Mouse (Mus musculus): Measurements from ENCODE around the gene Cacna1s. TPM values are rescaled to one million over a fixed set of nuclear protein-coding genes. Genes with fewer than 3 reads are reported as not detected.

Cacna1s gene
- polyA plus RNA-seq, 1 experiment from 2014 or later: 0.12 TPM

GRCm38 (mm10) chr1:136094807-136095206, 42.3 kb downstream of the Cacna1s start:
- no peaks in the 10 kb centered on the region for H3K27me3 ChIP-seq (replicated peaks)
- ATAC-seq (replicated peaks): no peak
- no peak overlapping the region for H3K27ac ChIP-seq
- 84% methylated on average over 5 of the region's 5 CpGs for WGBS
- H3K36me3 ChIP-seq (replicated peaks): no peaks in the 10 kb centered on the region
- H3K4me1 ChIP-seq: peaks cover under 1% of the 10 kb centered on the region
- no peaks in the 10 kb centered on the region for H3K9me3 ChIP-seq
- H3K9ac ChIP-seq: no peak overlapping the region
- H3K4me2 ChIP-seq: no peak overlapping the region
- no peak overlapping the region for H3K4me3 ChIP-seq

GRCm38 (mm10) chr1:136102094-136102493, 49.5 kb downstream of the Cacna1s start:
- Histone ChIP-seq H3K9ac (no peak overlapping the region), H3K36me3 (replicated peaks) (no peaks in the 10 kb centered on the region), H3K4me3 (no peak overlapping the region), H3K27ac (no peak overlapping the region), H3K9me3 (no peaks in the 10 kb centered on the region), H3K27me3 (replicated peaks) (no peaks in the 10 kb centered on the region), H3K4me1 (0 out of 2 replicates have a peak, but pooled peaks cover 10% of the 10 kb centered on the region), H3K4me2 (no peak overlapping the region)
- 70% methylated on average over 4 of the region's 4 CpGs for WGBS
- no peak for ATAC-seq (replicated peaks)

GRCm38 (mm10) chr1:136102551-136102950, 50.0 kb downstream of the Cacna1s start:
- Histone ChIP-seq H3K9ac (no peak overlapping the region), H3K36me3 (replicated peaks) (no peaks in the 10 kb centered on the region), H3K4me2 (no peak overlapping the region), H3K9me3 (no peaks in the 10 kb centered on the region), H3K27ac (no peak overlapping the region), H3K4me3 (no peak overlapping the region), H3K4me1 (0 out of 2 replicates have a peak, but pooled peaks cover 10% of the 10 kb centered on the region), H3K27me3 (replicated peaks) (no peaks in the 10 kb centered on the region)
- 78% methylated on average over 3 of the region's 3 CpGs for WGBS
- ATAC-seq (replicated peaks): no peak

GRCm38 (mm10) chr1:136102981-136103380, 50.4 kb downstream of the Cacna1s start:
- Histone ChIP-seq H3K4me3 (no peak overlapping the region), H3K36me3 (replicated peaks) (no peaks in the 10 kb centered on the region), H3K4me1 (0 out of 2 replicates have a peak, but pooled peaks cover 10% of the 10 kb centered on the region), H3K9ac (no peak overlapping the region), H3K27ac (no peak overlapping the region), H3K9me3 (no peaks in the 10 kb centered on the region), H3K4me2 (no peak overlapping the region), H3K27me3 (replicated peaks) (no peaks in the 10 kb centered on the region)
- ATAC-seq (replicated peaks): no peak
- WGBS: 69% methylated on average over 2 of the region's 2 CpGs

DNA sequence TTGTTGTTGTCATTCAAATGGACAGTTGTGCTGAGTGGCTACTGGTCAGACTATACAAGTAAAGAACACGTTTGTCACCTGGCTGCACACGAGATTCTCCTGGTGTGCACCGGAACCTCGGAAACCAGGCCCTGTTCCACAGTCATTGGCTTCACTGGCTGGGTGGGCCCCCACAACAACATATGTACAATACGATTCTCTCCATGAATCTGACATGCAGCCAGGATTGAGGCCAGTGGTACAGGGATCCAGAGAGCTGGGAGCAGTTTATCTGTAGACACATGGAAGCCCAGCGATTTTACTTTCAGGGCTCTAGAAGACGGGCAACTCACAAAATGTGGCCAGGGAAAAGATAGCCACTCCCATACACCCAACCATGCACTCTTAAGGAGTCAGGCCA, 51.1 kb downstream of the Cacna1s start:
- ATAC-seq (replicated peaks): 0 out of 2 replicates have a peak, but pooled peaks have one; percentile 22
- Histone ChIP-seq H3K9me3 (no peaks in the 10 kb centered on the region), H3K9ac (no peak overlapping the region), H3K36me3 (replicated peaks) (no peaks in the 10 kb centered on the region), H3K27me3 (replicated peaks) (no peaks in the 10 kb centered on the region), H3K4me2 (no peak overlapping the region), H3K27ac (no peak overlapping the region), H3K4me1 (0 out of 2 replicates have a peak, but pooled peaks cover 10% of the 10 kb centered on the region), H3K4me3 (no peak overlapping the region)
- 79% methylated on average over 7 of the region's 7 CpGs for WGBS

DNA sequence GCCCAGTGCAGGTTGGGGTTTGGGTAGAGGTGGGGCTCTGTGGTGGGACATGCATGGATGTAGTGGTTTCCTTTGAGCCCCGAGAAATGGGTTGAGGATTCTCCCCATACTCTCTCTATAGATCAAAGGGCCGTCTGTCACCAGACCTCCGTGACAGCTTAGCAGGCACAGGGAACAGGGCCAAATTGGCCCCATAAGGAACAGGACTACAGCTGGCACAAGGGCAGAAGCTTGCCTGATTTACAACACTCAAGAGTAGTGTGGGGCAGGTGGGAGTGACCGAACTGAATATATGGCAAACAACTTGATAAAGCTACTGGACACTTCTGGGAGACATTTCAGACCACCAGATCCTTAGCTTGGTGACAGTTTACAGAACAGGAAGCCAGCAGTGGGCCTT, 52.2 kb downstream of the Cacna1s start:
- WGBS: 26% methylated on average over 4 of the region's 4 CpGs
- Histone ChIP-seq H3K36me3 (replicated peaks) (no peaks in the 10 kb centered on the region), H3K4me1 (0 out of 2 replicates have a peak, but pooled peaks cover 10% of the 10 kb centered on the region), H3K27ac (no peak overlapping the region), H3K9ac (no peak overlapping the region), H3K9me3 (no peaks in the 10 kb centered on the region), H3K4me3 (no peak overlapping the region), H3K27me3 (replicated peaks) (no peaks in the 10 kb centered on the region), H3K4me2 (no peak overlapping the region)
- ATAC-seq (replicated peaks): peak; percentile 37; the same call in 1 of the 2 replicates

GRCm38 (mm10) chr1:136109464-136109863, 56.9 kb downstream of the Cacna1s start:
- H3K36me3 ChIP-seq (replicated peaks): no peaks in the 10 kb centered on the region
- ATAC-seq (replicated peaks): no peak
- 0 out of 2 replicates have a peak, but pooled peaks cover 5% of the 10 kb centered on the region for H3K4me1 ChIP-seq
- no peak overlapping the region for H3K4me3 ChIP-seq
- no peak overlapping the region for H3K27ac ChIP-seq
- WGBS: 78% methylated on average over 2 of the region's 2 CpGs
- no peaks in the 10 kb centered on the region for H3K27me3 ChIP-seq (replicated peaks)
- H3K4me2 ChIP-seq: no peak overlapping the region
- H3K9me3 ChIP-seq: no peaks in the 10 kb centered on the region
- H3K9ac ChIP-seq: no peak overlapping the region

- Histone ChIP-seq H3K4me2 (no peak overlapping the region), H3K27me3 (replicated peaks) (no peaks in the 10 kb centered on the region), H3K4me1 (peaks cover 6% of the 10 kb centered on the region; the same call in 1 of the 2 replicates), H3K9me3 (no peaks in the 10 kb centered on the region), H3K9ac (no peak overlapping the region), H3K4me3 (no peak overlapping the region), H3K27ac (no peak overlapping the region), H3K36me3 (replicated peaks) (no peaks in the 10 kb centered on the region)
- ATAC-seq (replicated peaks): no peak
- WGBS: 35% methylated on average over 3 of the region's 3 CpGs
Measured at GRCm38 (mm10) chr1:136116183-136116582, 63.6 kb downstream of the Cacna1s start.

DNA sequence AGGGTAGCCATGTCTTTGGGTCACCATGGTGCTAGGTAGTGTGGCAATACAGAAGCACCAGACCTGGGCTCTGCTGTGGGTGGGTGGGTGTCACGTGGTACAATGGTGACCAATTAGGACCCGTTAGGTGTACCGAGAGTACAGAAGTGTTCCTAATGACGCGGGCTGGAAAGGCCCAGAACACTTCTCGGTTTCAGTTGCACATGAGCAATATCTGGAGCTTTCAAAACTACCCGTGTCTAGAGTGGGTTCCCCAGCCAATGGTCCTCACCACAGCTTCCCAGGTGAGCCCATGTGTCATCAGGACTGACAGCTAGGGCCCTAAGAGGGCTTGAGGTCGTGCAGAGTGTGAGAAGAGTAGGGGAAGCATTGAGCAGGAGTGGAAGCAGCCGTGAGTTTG, 64.5 kb downstream of the Cacna1s start:
- no peak overlapping the region for H3K4me3 ChIP-seq
- no peaks in the 10 kb centered on the region for H3K36me3 ChIP-seq (replicated peaks)
- no peaks in the 10 kb centered on the region for H3K9me3 ChIP-seq
- H3K9ac ChIP-seq: no peak overlapping the region
- no peak for ATAC-seq (replicated peaks)
- H3K27me3 ChIP-seq (replicated peaks): no peaks in the 10 kb centered on the region
- no peak overlapping the region for H3K27ac ChIP-seq
- WGBS: 82% methylated on average over 9 of the region's 9 CpGs
- H3K4me2 ChIP-seq: no peak overlapping the region
- H3K4me1 ChIP-seq: peaks cover 6% of the 10 kb centered on the region; the same call in 1 of the 2 replicates

DNA sequence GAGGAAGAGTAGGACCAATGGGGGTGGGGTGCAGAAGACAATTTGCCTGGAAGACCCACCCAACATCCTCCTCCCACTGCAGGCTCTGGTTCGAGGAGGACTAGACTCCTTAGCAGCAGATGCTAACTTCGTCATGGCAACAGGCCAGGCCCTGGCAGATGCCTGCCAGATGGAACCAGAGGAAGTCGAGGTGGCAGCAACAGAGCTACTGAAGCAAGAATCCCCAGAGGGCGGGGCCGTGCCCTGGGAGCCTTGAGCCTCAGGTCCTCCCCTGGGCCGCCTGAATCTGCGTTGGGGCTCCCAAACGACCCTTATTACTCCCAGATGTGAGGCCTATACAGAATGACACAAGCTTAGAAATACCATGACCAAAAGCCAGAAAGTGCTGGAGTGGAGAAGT, 66.3 kb downstream of the Cacna1s start:
- Histone ChIP-seq H3K9me3 (no peaks in the 10 kb centered on the region), H3K4me3 (no peak overlapping the region), H3K36me3 (replicated peaks) (no peaks in the 10 kb centered on the region), H3K27me3 (replicated peaks) (no peaks in the 10 kb centered on the region), H3K27ac (no peak overlapping the region), H3K4me2 (no peak overlapping the region), H3K4me1 (peaks cover 6% of the 10 kb centered on the region; the same call in 1 of the 2 replicates), H3K9ac (no peak overlapping the region)
- ATAC-seq (replicated peaks): no peak
- 40% methylated on average over 8 of the region's 8 CpGs for WGBS

- H3K4me3 ChIP-seq: no peak overlapping the region
- WGBS: 69% methylated on average over 7 of the region's 7 CpGs
- ATAC-seq (replicated peaks): 0 out of 2 replicates have a peak, but pooled peaks have one; percentile 5
Measured at GRCm38 (mm10) chr1:136119571-136120262, 67.2 kb downstream of the Cacna1s start.

GRCm38 (mm10) chr1:136120263-136120603, 67.7 kb downstream of the Cacna1s start:
- H3K27ac ChIP-seq: no peak overlapping the region
- no peaks in the 10 kb centered on the region for H3K36me3 ChIP-seq (replicated peaks)
- no peak overlapping the region for H3K4me2 ChIP-seq
- no peaks in the 10 kb centered on the region for H3K27me3 ChIP-seq (replicated peaks)
- peaks cover 6% of the 10 kb centered on the region; the same call in 1 of the 2 replicates for H3K4me1 ChIP-seq
- WGBS: 73% methylated on average over 1 of the region's 1 CpGs
- ATAC-seq (replicated peaks): 0 out of 2 replicates have a peak, but pooled peaks have one; percentile 6
- no peak overlapping the region for H3K4me3 ChIP-seq
- H3K9ac ChIP-seq: no peak overlapping the region
- H3K9me3 ChIP-seq: no peaks in the 10 kb centered on the region

More at GRCm38 (mm10) chr1:136119571-136120262, 67.2 kb downstream of the Cacna1s start:
- no peaks in the 10 kb centered on the region for H3K36me3 ChIP-seq (replicated peaks)
- no peaks in the 10 kb centered on the region for H3K27me3 ChIP-seq (replicated peaks)
- no peaks in the 10 kb centered on the region for H3K9me3 ChIP-seq
- no peak overlapping the region for H3K9ac ChIP-seq
- no peak overlapping the region for H3K4me2 ChIP-seq
- H3K27ac ChIP-seq: no peak overlapping the region
- H3K4me1 ChIP-seq: peaks cover 6% of the 10 kb centered on the region; the same call in 1 of the 2 replicates

GRCm38 (mm10) chr1:136120785-136121184, 68.2 kb downstream of the Cacna1s start:
- Histone ChIP-seq H3K4me1 (peaks cover 6% of the 10 kb centered on the region; the same call in 1 of the 2 replicates), H3K4me3 (no peak overlapping the region), H3K4me2 (no peak overlapping the region), H3K36me3 (replicated peaks) (no peaks in the 10 kb centered on the region), H3K9ac (no peak overlapping the region), H3K9me3 (no peaks in the 10 kb centered on the region), H3K27ac (no peak overlapping the region), H3K27me3 (replicated peaks) (no peaks in the 10 kb centered on the region)
- WGBS: 52% methylated on average over 6 of the region's 6 CpGs
- ATAC-seq (replicated peaks): no peak

Data from midbrain, embryonic 15.5 days (tissue).